Mouse (Mus musculus) liver, embryonic 11.5 days (tissue): ENCODE measurements around the gene Rab14. TPM values are rescaled to one million over a fixed set of nuclear protein-coding genes. Genes with fewer than 3 reads are reported as not detected.
A peak's percentile ranks its signal among the peaks of the same experiment; 100 is the strongest.

Experiments used
- ATAC-seq: fragments of 200-750 bp; cut with Nextera tagmentation; replicated peaks from 2 replicates; pipeline ENCODE4 v1.8.0; 2017; ENCODE audit warnings: moderate number of reproducible peaks, mild to moderate bottlenecking, moderate TSS enrichment, moderate library complexity; ENCODE audit not compliant: low FRiP score
- DNase-seq: peaks from one replicate; pipeline ENCODE4 v3.0.0-alpha.2; 2017; ENCODE audit warnings: low spot score
- H3K27ac ChIP-seq: fragments of 300-500 bp; sonication (generic); 2 replicates; pipeline ENCODE4 v1.5.1; 2014; ENCODE audit warnings: mild to moderate bottlenecking, low read depth, low read length, control low read depth
- H3K27me3 ChIP-seq: fragments of 300-500 bp; sonication (generic); replicated peaks from 2 replicates; pipeline ENCODE4 v1.6.1; 2014; ENCODE audit warnings: low read length, mixed read lengths; ENCODE audit not compliant: control insufficient read depth, insufficient read depth
- H3K36me3 ChIP-seq: fragments of 300-500 bp; sonication (generic); 2 replicates; pipeline ENCODE4 v1.6.1; 2014; ENCODE audit warnings: mild to moderate bottlenecking, low read length, moderate library complexity, mixed read lengths; ENCODE audit not compliant: control insufficient read depth, insufficient read depth
- H3K4me1 ChIP-seq: fragments of 300-500 bp; sonication (generic); replicated peaks from 2 replicates; pipeline ENCODE4 v1.6.1; 2014; ENCODE audit warnings: low read length, mixed read lengths; ENCODE audit not compliant: control insufficient read depth, insufficient read depth
- H3K4me2 ChIP-seq: fragments of 300-500 bp; sonication (generic); 2 replicates; pipeline ENCODE4 v1.6.1; 2014; ENCODE audit warnings: mild to moderate bottlenecking, control low read depth, moderate library complexity
- H3K4me3 ChIP-seq: fragments of 300-500 bp; sonication (generic); 2 replicates; pipeline ENCODE4 v1.5.1; 2014; ENCODE audit warnings: low read depth, low read length, control low read depth
- H3K9ac ChIP-seq: fragments of 300-500 bp; sonication (generic); 2 replicates; pipeline ENCODE4 v1.6.1; 2014; ENCODE audit warnings: low read depth, low read length, control low read depth
- H3K9me3 ChIP-seq: fragments of 300-500 bp; sonication (generic); 2 replicates; pipeline ENCODE4 v1.6.1; 2016; ENCODE audit warnings: low read length, inconsistent platforms, mixed read lengths; ENCODE audit not compliant: control insufficient read depth
- WGBS: fragments of 180-500 bp; shearing (Covaris S2); extraction: QIAGEN DNeasy Blood & Tissue Kit; methylation state at CpG from one replicate; pipeline ENCODE4 v1.1.7; 2014; 5-methylcytosine and 5-hydroxymethylcytosine counted together
- polyA plus RNA-seq: library from polyadenylated mRNA; unstranded; fragments of >200 nt; fragmentation: Nextera tagmentation; extraction: Ambion mirVana; gene quantifications from 2 replicates; pipeline ENCODE4 v1.2.1, GENCODE M21; 2014

Gene Rab14
- polyA plus RNA-seq, result 192 and 201 TPM in 2 replicates

DNA sequence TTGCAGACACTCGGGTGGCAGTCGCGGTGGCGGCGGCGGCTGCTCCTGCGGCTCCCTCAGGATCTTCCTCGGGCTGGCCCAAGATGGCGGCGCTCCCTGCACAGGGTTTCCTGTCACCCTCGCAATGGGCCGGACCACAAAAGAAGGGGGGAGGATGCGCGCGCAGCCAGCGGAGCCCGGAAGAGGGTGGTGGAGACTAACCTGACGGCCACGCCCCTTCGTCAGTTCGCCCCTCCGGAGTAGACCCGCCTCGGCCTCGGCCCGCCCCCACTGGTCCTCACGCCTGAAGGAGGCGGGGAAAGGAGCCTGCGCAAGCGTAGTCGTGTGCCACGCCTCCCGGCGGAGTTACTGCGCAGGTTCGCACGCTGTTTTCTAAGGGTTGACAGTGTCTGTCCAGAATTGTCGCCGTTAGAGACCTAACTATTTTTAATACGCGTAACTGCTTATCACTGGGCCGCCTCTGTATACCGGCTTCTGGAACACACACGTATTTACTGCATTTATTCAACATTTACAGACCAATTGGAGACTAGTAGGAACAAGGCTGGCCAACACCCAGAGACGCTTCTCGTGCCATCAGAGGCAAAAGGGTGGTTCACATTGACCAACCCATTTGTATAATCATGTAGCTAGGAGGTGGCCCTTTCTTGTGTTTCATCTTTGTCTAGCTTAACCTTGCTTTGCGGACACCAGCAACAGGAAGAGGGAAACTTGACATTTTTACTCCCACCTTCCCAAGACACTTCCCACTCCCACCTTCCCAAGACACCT is at the start of gene Rab14:
Gene Rab14 (minus strand): TSS at position 223 of the 771 bp plus-strand sequence.
- under 1% methylated on average over 43 of the region's 47 CpGs for WGBS
- Histone ChIP-seq H3K4me1 (peaks cover 19% of the 10 kb centered on the region), H3K9ac (peak within 1 kb of the TSS; percentile 97), H3K9me3 (no peaks in the 10 kb centered on the region), H3K27ac (peak within 1 kb of the TSS; percentile 94), H3K36me3 (no peaks in the 10 kb centered on the region), H3K4me3 (peak within 1 kb of the TSS; percentile 96), H3K27me3 (no peaks in the 10 kb centered on the region), H3K4me2 (peak within 1 kb of the TSS; percentile 94)
- ATAC-seq (peak; percentile 97), DNase-seq (peak; percentile 100)

DNA sequence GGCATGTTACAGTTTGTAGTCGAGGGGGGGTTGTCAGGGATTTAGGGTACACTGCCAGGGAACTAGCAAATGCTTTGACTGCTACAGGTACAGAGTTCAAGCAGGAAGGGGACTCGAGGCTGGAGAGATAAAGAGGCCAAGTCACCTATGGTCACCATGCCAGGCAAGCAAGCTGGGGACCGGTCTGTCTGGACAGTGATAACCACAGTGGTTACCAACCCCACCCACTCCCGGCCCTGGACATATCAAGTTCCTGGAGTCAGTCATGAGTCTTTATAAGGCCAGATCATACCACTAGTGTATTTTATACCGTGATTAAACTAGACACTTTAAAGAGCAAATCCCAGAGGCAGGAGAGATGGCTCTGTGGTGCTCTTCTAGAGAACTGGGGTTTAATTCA is 46.8 kb upstream of the Rab14 start:
- DNase-seq (no peak), ATAC-seq (no peak)
- Histone ChIP-seq H3K4me2 (no peak overlapping the region), H3K27ac (no peak overlapping the region), H3K9ac (no peak overlapping the region), H3K4me3 (no peak overlapping the region), H3K27me3 (no peaks in the 10 kb centered on the region), H3K36me3 (no peaks in the 10 kb centered on the region), H3K4me1 (no peaks in the 10 kb centered on the region; the same call in 1 of the 2 replicates), H3K9me3 (no peaks in the 10 kb centered on the region)
- 43% methylated on average over 5 of the region's 5 CpGs for WGBS

DNA sequence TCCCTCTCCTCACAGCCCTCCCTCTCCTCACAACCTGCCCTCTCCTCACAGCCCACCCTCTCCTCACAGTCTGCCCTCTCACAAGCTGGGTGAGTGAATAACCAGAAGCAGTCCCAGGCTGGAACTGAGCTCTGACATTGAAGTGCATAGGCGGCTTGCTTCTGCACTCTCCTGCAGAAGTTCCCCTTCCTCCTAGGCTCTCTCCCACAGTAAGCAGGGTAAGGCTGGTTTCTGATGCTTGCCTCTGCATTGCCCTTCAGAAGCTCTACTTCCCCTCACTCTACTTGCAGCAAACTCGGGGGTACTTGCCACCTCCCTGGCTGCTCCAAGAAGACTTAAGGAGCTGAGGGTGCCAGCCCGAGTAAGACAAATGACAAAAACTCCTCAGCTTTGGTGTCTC is 43.3 kb upstream of the Rab14 start:
- 28% methylated on average over 3 of the region's 3 CpGs for WGBS
- ATAC-seq, result no peak

DNA sequence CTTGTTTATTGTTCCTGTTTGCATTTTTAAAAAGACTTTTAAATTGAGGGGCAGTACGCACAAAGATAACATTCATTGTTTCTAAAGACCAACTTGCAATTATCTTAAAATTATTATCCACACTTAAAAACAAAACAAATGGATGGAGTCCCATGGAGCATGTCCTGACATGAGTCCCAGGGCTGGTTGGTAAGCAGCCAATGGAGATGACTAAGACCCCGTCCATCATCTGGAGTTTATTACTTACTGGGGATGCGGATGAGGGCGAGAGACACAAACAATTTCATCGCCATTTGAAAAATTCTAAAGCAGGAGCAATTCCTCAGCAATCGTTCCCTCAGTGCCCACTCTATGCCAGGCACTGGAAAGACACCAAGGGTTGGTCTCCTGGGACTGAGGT is 34.1 kb upstream of the Rab14 start:
- ATAC-seq (no peak), DNase-seq (no peak)
- no peaks in the 10 kb centered on the region for H3K9me3 ChIP-seq
- H3K4me1 ChIP-seq, result peaks cover 3% of the 10 kb centered on the region; the same call in 1 of the 2 replicates
- WGBS, result 87% methylated on average over 6 of the region's 6 CpGs
- no peak overlapping the region for H3K9ac ChIP-seq
- no peak overlapping the region for H3K27ac ChIP-seq
- no peaks in the 10 kb centered on the region for H3K27me3 ChIP-seq
- no peak overlapping the region for H3K4me2 ChIP-seq
- no peak overlapping the region for H3K4me3 ChIP-seq
- H3K36me3 ChIP-seq, result no peaks in the 10 kb centered on the region

More for the DNA sequence above, 43.3 kb upstream of the Rab14 start:
- Histone ChIP-seq H3K9me3 (no peaks in the 10 kb centered on the region), H3K9ac (no peak overlapping the region), H3K4me2 (no peak overlapping the region), H3K36me3 (no peaks in the 10 kb centered on the region), H3K4me3 (no peak overlapping the region), H3K4me1 (no peaks in the 10 kb centered on the region; the same call in 1 of the 2 replicates), H3K27me3 (no peaks in the 10 kb centered on the region), H3K27ac (no peak overlapping the region)
- no peak for DNase-seq

DNA sequence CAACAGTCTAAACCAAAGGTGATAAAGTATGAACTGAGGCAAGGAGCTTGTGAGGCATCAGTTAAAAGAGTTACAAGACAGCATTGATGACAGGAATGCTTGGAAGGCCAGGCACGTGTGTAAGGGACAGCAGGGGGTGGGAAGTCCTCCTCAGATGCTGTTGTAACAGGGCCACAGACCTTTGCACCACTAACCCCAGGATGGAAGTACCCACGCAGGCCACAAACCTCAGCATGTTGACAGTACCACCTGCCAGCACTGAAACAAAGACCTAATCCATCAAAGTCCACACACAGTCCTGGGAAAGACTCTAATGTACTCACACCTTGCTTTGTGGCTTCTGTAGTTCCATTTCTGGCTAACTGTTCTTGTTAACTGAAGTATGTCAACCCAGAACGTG is 33.0 kb upstream of the Rab14 start:
- DNase-seq (no peak), ATAC-seq (no peak)
- H3K9me3 ChIP-seq, result no peaks in the 10 kb centered on the region
- H3K4me1 ChIP-seq, result peaks cover 3% of the 10 kb centered on the region; the same call in 1 of the 2 replicates
- H3K4me2 ChIP-seq, result no peak overlapping the region
- no peak overlapping the region for H3K9ac ChIP-seq
- H3K4me3 ChIP-seq, result no peak overlapping the region
- H3K36me3 ChIP-seq, result no peaks in the 10 kb centered on the region
- no peak overlapping the region for H3K27ac ChIP-seq
- 35% methylated on average over 3 of the region's 3 CpGs for WGBS
- no peaks in the 10 kb centered on the region for H3K27me3 ChIP-seq

DNA sequence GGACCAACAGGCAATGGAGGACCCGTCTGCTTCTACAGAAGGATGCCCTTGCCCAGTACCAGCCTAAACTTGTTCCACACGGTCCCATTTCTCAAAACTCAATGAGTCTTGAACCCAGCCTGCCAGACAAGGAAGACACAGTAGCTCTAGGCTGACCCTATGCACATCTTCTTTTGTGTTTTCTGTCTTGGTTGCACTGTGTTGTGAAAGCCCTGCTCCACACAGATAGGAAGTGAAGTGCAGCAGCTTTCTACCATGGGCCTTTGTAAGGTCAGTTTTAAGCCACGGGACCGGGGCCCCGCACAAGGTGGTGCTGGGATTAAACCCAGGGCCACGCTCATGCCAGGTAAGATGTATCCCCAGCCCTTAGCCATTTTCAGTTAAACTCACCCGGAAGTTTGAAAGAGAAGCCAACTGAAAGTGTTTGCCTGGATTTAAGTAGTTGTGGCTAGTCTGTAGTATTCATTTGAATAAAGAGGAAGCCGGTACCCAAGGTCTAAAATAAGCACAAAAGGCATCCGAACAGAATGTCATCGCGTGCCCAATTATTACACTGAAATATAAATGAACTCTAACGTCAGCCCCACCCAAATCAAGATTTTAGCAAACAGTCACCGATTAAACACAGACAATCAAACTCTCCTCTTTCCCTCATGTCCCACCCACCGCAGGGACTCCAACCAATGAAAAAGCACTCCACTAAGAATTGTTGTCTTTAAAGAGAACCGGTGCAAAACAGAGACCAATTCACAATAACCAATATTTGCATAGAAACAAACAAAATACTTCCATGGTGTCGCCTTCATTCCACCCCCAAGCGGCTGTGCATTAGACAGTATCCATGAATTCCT is 31.9 kb upstream of the Rab14 start:
- Histone ChIP-seq H3K4me2 (no peak overlapping the region), H3K27ac (no peak overlapping the region), H3K9ac (no peak overlapping the region), H3K4me3 (no peak overlapping the region), H3K4me1 (peaks cover 3% of the 10 kb centered on the region; the same call in 1 of the 2 replicates), H3K27me3 (no peaks in the 10 kb centered on the region), H3K36me3 (no peaks in the 10 kb centered on the region), H3K9me3 (no peaks in the 10 kb centered on the region)
- DNase-seq, result no peak
- 57% methylated on average over 17 of the region's 17 CpGs for WGBS
- no peak for ATAC-seq

DNA sequence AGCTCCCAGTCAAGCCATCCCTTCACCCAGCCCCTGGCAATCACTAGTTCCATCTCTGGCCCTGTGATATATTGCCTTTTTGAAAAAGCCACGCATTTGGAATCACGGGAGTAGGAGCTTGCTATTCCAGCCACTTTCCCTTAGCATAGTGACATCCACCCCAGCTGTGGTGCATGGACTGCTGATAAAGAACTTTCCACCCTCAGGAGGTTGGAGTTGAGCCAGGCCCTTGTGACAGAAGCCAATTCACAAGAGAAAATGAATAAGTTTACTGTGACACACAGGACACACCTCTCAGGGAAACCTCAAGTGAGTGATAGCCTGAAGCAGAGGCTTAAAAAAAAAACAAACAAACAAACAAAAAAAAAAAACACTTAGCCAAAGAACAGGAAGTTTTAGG is 31.0 kb upstream of the Rab14 start:
- Histone ChIP-seq H3K4me3 (no peak overlapping the region), H3K27ac (no peak overlapping the region), H3K36me3 (no peaks in the 10 kb centered on the region), H3K27me3 (no peaks in the 10 kb centered on the region), H3K4me1 (peaks cover 3% of the 10 kb centered on the region; the same call in 1 of the 2 replicates), H3K4me2 (no peak overlapping the region), H3K9ac (no peak overlapping the region), H3K9me3 (no peaks in the 10 kb centered on the region)
- WGBS, result 57% methylated on average over 2 of the region's 2 CpGs
- no peak for DNase-seq
- no peak for ATAC-seq

DNA sequence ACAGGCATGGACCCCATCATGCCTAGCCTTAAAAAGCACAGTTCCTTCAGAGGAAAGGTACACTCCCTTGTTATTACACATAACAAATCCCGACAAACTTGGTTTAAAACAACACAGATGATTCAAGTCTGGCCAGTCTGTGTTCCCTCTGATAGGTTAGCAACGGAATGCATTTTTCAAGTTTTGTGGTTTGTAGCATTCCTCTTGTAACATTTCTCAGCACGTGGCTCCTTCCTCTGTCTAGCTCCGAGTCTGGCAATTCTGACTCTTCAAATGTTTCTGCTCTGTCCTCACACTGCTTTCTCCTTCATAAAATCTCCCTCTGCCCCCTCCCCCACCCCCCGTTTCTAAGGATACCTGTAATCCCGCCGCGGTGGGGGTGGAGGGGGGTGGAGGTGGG is 29.3 kb upstream of the Rab14 start:
- Histone ChIP-seq H3K4me3 (no peak overlapping the region), H3K36me3 (no peaks in the 10 kb centered on the region), H3K27ac (no peak overlapping the region), H3K4me2 (no peak overlapping the region), H3K9ac (no peak overlapping the region), H3K9me3 (no peaks in the 10 kb centered on the region), H3K4me1 (peaks cover 3% of the 10 kb centered on the region; the same call in 1 of the 2 replicates), H3K27me3 (no peaks in the 10 kb centered on the region)
- 24% methylated on average over 8 of the region's 8 CpGs for WGBS
- no peak for DNase-seq
- ATAC-seq, result no peak
